Mouse (Mus musculus) spleen, postnatal 14 days (tissue): ENCODE results near the gene Gas7.

Experiments
- DNase-seq, 2 experiments: peaks; one replicate each; pipeline ENCODE4 v3.0.0; 2021 to 2022; ENCODE audit warnings: low spot score in 2 of 2

Gene Gas7

DNA sequence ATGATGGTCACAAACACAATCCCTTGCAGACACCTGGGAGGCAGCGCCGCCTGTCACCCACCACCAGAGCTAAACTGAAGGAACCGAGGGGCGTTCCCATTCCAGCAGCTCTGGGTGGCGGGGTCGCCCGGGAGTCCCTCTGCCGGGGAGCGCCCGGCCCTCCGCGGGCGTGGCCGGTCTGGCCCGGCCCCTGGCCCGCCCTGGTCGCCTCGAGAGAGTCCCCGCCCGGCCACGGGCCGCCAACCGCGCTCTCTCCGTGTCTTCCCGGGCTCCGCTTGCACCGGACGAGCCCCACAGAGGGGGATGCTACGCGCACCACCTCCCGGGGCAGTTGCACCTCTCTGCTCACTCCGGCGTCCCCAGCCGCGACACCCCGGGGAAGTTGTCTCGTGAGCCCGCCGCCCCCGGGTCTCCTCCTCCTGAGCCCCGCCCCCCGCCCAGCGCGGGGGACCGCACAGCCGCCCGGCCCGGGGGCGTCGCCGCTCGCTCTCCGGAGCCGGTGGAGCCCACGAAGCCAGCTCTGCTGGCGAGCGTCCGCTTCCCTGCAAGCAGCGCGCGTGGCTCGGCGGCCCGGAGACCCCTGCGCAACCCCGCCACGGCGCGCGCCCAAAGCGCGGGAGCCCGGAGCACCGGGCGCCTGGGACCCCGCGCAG, at the start of gene Gas7:
Gene Gas7 (plus strand): TSS at position 564 of the 653 bp plus-strand sequence.
- no peak for DNase-seq

DNA sequence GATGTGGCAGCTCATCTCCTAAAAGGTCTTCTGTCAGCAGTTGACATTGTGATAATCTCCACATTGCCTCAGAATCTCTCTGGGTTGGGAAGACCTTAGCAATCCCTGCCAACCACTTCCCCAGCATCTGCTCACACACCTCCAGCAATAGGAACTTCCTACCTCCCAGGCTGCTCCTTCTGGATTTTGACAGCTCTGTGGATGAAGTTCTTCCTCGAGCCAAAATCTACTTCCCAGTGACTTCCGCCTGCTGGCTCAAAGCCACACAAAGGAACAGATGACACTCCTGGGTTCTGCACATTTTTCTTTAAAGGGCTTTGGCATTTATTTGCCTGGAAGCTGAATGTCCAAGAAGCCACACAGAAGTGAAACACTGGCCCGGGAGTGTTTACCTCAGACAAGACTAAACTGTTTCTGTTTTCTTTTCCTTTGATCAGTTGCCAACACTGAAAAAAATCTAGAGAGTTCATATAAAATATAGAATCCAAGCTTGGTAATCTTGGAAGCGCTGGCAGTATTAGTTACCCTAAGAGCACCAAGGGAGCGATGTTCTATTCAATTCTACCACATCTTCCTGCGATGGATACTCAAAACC, 40.8 kb upstream of the Gas7 start:
- no peak for DNase-seq

GRCm38 (mm10) chr11:67423575-67423974, 31.7 kb upstream of the Gas7 start:
- DNase-seq = no peak

GRCm38 (mm10) chr11:67428196-67428595, 27.0 kb upstream of the Gas7 start:
- peak in 1 of 2 experiments; percentile 14 for DNase-seq

DNA sequence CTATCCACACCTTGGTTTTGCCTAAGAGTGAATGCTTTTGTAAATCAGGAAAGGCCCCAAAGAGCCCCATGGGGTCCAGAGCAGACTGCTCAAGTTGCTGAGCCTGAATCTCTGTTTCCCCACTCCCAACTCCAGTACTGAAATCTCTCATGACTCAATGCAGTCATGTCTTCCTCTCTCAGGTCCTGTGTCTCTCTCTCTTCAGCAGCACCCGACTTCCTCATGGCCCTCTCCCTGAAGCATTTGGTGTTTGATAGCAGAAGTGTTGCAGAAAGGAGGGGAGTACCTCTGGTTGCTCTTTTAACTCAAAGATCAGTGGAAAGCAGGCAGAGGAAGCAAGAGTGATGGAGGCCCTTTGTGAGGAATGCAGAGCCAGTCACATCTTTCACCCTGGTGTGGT, 25.4 kb upstream of the Gas7 start:
- no peak for DNase-seq

- no peak for DNase-seq
Observed at GRCm38 (mm10) chr11:67431116-67431645, 24.1 kb upstream of the Gas7 start.

DNA sequence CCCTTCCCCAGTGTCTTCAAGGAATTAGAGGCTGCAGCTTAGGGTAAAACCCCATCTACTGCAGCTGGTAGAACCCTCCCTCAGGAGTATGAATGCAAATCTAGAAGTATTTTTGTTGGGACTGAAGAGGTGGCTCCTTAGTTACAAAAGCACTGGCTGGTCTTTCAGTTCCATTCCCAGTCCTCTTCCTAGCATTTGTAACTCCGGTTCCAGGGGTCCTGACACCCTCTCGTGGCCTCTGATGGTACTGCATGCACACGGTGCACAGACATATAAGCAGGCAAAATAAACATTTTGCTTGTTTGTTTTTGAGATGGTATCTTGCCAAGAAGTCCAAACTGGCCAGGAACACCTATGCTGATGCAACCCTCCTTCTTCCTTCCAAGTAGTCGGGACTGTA, 23.4 kb upstream of the Gas7 start:
- DNase-seq = no peak

DNA sequence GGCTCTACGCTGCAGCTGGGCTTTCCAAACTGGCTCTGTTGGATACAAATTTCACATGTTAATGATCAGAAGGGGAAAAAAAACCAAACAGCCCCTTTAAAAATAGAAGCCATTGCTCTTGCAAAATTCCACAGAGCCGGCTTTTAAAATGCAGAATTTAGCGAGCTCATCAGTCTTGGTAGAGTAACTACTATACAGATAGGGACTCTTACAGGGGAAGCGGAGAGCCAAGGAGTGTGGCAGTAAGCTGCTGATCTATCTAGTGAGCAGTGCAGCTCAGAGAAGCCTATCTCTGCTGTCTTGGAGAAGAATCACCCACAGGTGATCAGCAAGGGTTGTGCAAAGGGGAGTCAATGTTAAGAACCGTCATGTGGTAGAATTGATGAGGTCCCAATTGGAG, 21.5 kb upstream of the Gas7 start:
- DNase-seq = no peak

DNA sequence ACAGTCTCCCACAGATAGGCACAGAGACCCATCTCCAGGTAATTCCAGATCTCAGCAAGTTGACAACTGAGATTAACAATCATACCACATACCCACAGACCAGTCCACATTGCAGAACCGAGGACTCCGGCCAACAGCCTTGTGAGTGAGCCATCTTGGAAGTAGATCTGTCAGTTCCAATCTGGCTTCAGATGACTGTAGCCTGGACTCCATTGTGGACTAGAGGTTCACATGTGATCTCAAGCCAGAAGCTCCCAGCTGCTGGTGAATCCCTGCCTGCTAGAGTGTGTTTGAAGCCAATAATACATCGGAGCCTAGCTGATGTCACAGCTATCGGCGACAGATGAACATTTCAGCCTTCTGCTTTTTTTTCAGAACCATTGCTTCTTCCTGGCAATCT, 16.5 kb upstream of the Gas7 start:
- DNase-seq = no peak

DNA sequence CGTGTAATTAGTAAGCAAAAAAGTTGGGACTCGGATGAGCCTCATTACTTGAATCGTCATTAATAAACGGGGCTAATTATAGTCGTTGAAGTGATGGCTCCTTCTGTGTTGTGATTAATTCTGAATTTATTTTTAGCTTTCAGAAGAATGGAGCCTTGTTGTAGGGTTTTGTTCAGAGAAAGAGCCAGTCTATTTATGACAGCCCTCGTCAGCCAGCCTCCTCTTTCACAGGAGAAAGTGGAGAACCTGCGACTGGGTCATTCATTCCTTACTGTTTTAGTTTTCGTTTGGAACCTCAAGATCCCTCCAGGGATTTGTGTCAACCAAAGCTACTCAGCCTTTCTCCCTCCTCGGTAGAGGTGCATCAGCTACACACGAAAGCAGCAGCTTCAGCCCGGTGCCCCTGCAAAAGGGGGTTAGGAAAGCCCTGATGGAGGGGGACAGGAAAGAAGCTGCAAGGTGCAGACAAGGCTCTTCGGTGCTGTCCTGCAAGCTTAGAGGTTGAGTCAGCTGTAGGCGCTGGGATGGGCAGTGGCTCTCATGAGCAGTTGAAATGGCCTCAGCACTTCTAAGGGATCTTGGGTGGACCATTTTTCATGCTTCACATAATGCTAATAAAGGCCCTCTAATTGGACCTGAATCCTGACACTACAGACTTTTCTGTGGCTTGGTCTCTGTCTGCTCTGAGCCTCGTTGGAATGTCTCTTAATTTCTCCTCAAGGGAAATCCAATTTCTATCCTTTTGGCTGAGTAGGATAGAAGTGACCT, 10.0 kb upstream of the Gas7 start:
- DNase-seq = no peak

GRCm38 (mm10) chr11:67451525-67451924, 3.7 kb upstream of the Gas7 start:
- no peak for DNase-seq

DNA sequence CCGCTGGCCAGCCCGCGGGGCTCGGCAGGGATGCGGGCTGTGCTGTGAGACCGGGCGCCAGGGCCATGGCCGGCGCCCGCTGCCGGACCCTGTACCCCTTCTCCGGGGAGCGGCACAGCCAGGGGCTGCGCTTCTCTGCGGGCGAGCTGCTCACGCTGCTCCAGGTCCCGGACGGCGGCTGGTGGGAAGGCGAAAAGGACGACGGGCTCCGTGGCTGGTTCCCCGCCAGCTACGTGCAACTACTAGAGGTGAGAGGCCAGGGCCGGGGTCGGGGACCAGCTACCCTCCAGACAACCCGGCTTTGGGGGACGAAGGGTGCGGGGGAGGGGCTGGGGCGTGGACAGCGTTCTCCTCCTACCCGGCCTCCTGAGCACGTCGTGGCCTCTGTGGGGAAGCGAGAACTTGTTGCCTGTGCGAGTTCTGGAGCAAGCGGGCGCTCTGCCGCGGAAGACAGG, 317 bp downstream of the Gas7 start:
- DNase-seq = no peak

DNA sequence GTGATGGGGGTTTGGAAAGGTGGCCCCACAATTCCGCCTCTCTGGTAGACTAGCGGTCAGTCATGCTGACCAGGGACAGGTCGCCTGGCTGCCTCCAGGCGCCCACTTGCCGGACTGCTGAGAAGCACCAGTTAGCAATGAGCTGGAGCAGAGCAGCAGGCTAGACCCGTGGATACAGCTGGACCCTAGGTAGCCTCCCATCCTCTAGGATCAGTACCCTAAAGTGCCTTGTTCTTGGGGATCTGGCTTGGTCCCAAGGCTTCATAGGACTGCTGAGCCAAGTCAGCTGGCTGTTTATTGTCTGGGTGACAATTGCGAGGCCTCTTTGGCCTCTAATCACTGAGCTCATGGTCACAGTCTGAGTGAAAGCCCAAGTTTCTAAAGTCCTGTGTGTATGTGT, 792 bp downstream of the Gas7 start:
- no peak for DNase-seq

- DNase-seq = no peak
Observed at GRCm38 (mm10) chr11:67458171-67458570, 2.9 kb downstream of the Gas7 start.

GRCm38 (mm10) chr11:67467132-67467531, 11.9 kb downstream of the Gas7 start:
- no peak for DNase-seq

DNA sequence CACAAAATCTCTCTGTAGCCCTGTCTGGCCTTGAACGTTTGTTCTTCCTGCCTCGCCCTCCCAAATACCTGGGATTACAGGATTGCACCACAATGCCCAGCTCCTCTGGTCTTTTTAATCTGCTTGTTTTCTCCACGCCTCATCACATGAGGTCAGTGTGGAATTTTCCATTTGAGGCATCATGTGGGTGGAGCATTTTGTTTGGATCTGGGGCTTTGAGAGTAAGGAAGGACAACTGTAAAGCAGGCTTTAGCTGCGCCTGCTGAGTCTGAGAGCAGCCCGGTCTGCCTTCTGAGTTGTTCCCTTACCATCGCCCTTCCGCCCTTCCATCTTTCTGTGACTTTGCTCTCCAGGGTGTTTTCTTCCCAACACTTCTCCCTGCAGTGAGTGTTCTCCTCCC, 13.6 kb downstream of the Gas7 start:
- no peak for DNase-seq

DNA sequence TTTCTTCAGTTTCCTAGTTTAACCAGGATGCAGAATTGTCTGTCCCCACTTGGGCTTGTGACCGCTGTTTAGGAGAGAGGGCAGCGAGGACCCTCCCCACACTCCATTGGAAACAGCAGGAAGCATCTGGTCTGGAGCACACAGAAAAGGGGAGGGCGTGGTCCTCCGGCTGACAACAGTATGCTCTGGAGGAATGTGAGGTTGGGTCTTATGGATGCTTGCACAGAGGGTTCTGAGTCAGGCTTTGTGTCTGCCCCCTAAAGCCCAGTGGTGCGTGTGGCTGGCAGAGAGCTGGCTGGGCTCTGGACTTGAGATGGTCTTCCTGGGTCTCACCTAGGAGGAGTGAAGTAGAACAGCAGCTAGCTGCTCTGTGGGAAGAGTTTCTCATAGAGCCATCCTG, 19.4 kb downstream of the Gas7 start:
- DNase-seq = no peak

- DNase-seq = no peak
Observed at GRCm38 (mm10) chr11:67479534-67479933, 24.3 kb downstream of the Gas7 start.

GRCm38 (mm10) chr11:67480204-67480956, 25.1 kb downstream of the Gas7 start:
- no peak for DNase-seq

- DNase-seq = no peak
Observed at GRCm38 (mm10) chr11:67481691-67482090, 26.5 kb downstream of the Gas7 start.

DNA sequence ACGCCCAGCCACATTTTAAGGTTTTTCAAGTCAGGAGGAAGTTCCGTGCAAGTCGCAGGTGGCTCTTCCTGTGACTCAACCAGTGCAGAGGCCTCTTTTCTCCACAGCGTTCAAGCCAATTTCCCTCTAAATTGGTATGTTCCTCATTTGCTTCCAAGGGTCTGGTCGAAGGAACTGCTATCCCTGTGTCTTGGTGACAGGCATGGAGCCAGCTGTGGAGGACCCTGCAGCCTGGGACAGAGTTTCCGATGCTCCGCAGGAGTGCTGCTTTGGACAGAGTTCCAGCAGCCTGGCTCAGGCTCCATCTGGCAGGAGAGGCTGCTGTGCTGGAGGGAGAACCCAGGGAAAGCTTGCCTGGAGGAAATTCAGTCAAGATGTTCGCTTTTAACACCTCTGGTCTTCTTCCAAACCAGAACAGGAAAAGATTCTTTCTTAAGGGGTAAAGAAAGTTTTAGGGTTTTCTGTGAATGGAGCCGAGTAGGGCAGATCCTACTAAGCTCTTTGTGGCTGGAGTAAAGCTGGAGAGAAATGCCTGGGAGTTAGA, 27.1 kb downstream of the Gas7 start:
- DNase-seq = no peak

DNA sequence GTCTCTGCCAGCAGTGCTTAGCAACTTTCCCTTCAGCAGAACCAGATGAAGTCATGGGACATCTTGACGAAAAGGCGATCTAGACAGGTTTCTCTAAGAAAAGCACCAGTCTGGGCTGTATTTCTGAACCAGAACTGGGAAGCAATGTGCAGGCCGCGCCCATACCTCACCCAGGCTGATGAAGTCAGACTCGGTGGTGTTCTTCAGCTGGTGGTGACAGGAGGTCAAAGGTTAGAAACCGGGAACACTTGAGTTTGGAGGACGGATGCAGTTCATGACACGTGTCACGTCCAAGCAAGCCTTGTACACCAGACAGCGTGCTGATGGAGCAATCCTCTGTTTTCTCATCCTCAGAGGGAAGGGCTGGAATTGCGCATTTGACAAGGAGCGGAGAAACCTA, 32.9 kb downstream of the Gas7 start:
- no peak for DNase-seq
